In the genomic region with DNA sequence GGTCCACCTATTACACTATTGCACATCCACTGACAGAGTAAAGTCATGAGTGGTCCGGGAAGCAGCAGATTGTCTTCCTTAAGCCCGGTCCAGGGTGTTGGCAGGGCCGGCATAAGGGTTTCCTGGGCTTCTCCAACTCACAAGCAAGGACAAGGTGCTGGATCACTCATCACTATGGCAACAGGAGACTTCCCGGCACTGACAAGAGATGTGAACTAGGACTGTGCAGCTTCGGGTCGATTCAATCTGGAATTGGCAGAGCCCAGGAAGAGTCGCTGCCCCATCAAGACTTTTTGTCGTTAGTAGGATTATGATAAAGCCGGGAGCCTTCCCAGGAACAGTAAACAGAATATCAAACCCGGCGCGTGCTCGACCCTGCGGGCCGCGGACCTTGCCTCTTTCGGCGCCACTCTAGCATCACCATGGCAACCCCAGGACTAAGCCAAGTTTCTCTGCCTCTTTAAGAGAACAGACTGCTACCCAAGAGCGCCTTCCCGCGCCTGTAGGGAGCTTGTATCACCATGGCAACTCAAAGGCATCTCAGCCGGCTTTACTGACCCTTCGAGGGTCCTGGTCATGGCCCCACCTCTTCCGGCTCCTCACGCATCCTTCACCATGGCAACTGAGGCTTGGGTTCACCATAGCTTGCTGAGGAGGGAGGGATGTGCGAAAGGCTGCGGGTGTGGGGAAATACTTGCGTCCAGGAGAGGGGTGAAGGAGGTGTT, we compare ENCODE assay signal across 8 mouse cellular contexts.
DNase-seq lines count a peak whose midpoint lies in the region; TF ChIP-seq lines count a peak whose summit lies in the region.

No protein-coding gene starts in this region.

- no peak for TF ChIP-seq CTCF in brain, embryonic 14.5 days (IDR thresholded peaks at IDR 0.05; ENCODE audit: borderline replicate concordance, extremely low read depth, insufficient read depth, insufficient read length)

- peaks cover 8% of the 10 kb centered on the region; the same call in 1 of the 2 replicates for H3K27me3 ChIP-seq in forebrain, embryonic 10.5 days (ENCODE audit: poor library complexity, severe bottlenecking)

- H3K27ac ChIP-seq in ES-E14 (ENCODE audit: insufficient read depth, low read depth, low read length, poor library complexity, severe bottlenecking) = no peak overlapping the region
- peak overlapping the region; percentile 86 for H3K27ac ChIP-seq in forebrain, embryonic 10.5 days

- H3K36me3 ChIP-seq in ES-E14 (ENCODE audit: control insufficient read depth, insufficient read depth, low read length, poor library complexity, severe bottlenecking) = no peaks in the 10 kb centered on the region
- H3K36me3 ChIP-seq in forebrain, embryonic 10.5 days (replicated peaks) = no peaks in the 10 kb centered on the region

- in situ Hi-C loops in ES-E14 (cut with MboI; ENCODE audit: low sequenced_read_pairs in 2 of 2, unreplicated experiment in 2 of 2) = no loop called here

- no peak for TF ChIP-seq POLR2A in brain, embryonic 14.5 days (IDR thresholded peaks at IDR 0.05; ENCODE audit: borderline replicate concordance, extremely low read depth, insufficient read depth, insufficient read length, poor library complexity, severe bottlenecking)

- 2% methylated on average over 28 of the region's 28 CpGs for WGBS in forebrain, embryonic 10.5 days

- peak overlapping the region; percentile 33 to 38 for H3K4me3 ChIP-seq in ES-E14 (ENCODE audit: insufficient read depth in 1 of 2, low read depth in 1 of 2, low read length in 2 of 2, poor library complexity in 1 of 2, severe bottlenecking in 1 of 2)
- peak overlapping the region; percentile 53 for H3K4me3 ChIP-seq in forebrain, embryonic 10.5 days

- intact Hi-C loops in left cerebral cortex, postnatal 25 days (cut with DNase I) = loop anchor here (5.0 kb wide), 1 partner anchor 78 kb away; no protein-coding TSS in a partner anchor

- H3K9me3 ChIP-seq in ES-E14 (ENCODE audit: control insufficient read depth, insufficient read depth, low read depth, low read length) = no peaks in the 10 kb centered on the region
- no peaks in the 10 kb centered on the region for H3K9me3 ChIP-seq in forebrain, embryonic 10.5 days

- peaks cover 0 to 4% of the 10 kb centered on the region in 2 experiments; a peak in 1 of 4 replicates for H3K4me1 ChIP-seq in ES-E14 (ENCODE audit: control insufficient read depth in 2 of 2, insufficient read depth in 2 of 2, low read length in 2 of 2, poor library complexity in 1 of 2)
- peaks cover 34% of the 10 kb centered on the region for H3K4me1 ChIP-seq in forebrain, embryonic 10.5 days

- DNase-seq in ES-E14 (ENCODE audit: low read depth, low spot score) = peak; percentile 47
- peak; percentile 96 for DNase-seq in brain, embryonic 14.5 days (ENCODE audit: low read depth)
- peak; percentile 92 for DNase-seq in forebrain, embryonic 10.5 days (ENCODE audit: extremely low spot score, low spot score)
- DNase-seq in kidney, adult 11 months = peak; percentile 23
- DNase-seq in left cerebral cortex, postnatal 25 days (ENCODE audit: low spot score in 2 of 2) = peak; percentile 76 to 88
- DNase-seq in retina, postnatal 1 day = peak; percentile 96
- DNase-seq in spleen, adult 12 weeks (ENCODE audit: low spot score) = no peak
- no peak for DNase-seq in gastrocnemius, postnatal 25 days

- no peak overlapping the region for H3K9ac ChIP-seq in ES-E14 (ENCODE audit: insufficient read depth, low read depth, low read length, poor library complexity, severe bottlenecking)

TF ChIP-seq in ES-E14, 5 proteins besides CTCF, POLR2A, EP300 and RAD21:
- no peak for TF ChIP-seq ZNF384 (IDR thresholded peaks at IDR 0.05; ENCODE audit: low read depth, low read length)
- no peak for TF ChIP-seq CHD2 (IDR thresholded peaks at IDR 0.05; ENCODE audit: low read depth, low read length)
- TF ChIP-seq ZC3H11A (IDR thresholded peaks at IDR 0.05; ENCODE audit: borderline replicate concordance, low read depth, low read length) = no peak
- TF ChIP-seq MAFK (IDR thresholded peaks at IDR 0.05; ENCODE audit: insufficient read depth, low read depth, low read length) = no peak
- TF ChIP-seq HCFC1 (IDR thresholded peaks at IDR 0.05; ENCODE audit: borderline replicate concordance, insufficient read depth, low read length) = no peak
TF ChIP-seq in ES-E14: peak in this region for 0.

Comparison
In these comparisons a context has a peak if more than half of its experiments do, and no peak if none do; other contexts are left out.
1. DNase-seq: peak in ES-E14 (single experiment), brain, embryonic 14.5 days (single experiment), forebrain, embryonic 10.5 days (single experiment), kidney, adult 11 months (single experiment), left cerebral cortex, postnatal 25 days (2 of 2) and retina, postnatal 1 day (single experiment); none in spleen, adult 12 weeks (single experiment) and gastrocnemius, postnatal 25 days (single experiment).